Comparison of ENCODE assay signal across 8 mouse cellular contexts in genomic region chr19:4625829-4626535, GRCm38 (mm10). TPM values are rescaled to one million over a fixed set of nuclear protein-coding genes. Genes with fewer than 3 reads are reported as not detected.
DNase-seq lines count a peak whose midpoint lies in the region; ATAC-seq and TF ChIP-seq lines count a peak whose summit lies in the region.

No protein-coding gene starts in this region.

- peak overlapping the region; percentile 97 for H3K9ac ChIP-seq in embryonic facial prominence, embryonic 13.5 days
- H3K9ac ChIP-seq in limb, embryonic 12.5 days (replicated peaks) = peak overlapping the region; percentile 94

- H3K9me3 ChIP-seq in heart, embryonic 10.5 days = no peaks in the 10 kb centered on the region
- no peaks in the 10 kb centered on the region for H3K9me3 ChIP-seq in embryonic facial prominence, embryonic 13.5 days
- no peaks in the 10 kb centered on the region for H3K9me3 ChIP-seq in limb, embryonic 12.5 days

- H3K27ac ChIP-seq in heart, embryonic 10.5 days = peak overlapping the region; percentile 96
- H3K27ac ChIP-seq in embryonic facial prominence, embryonic 13.5 days = peak overlapping the region; percentile 94
- H3K27ac ChIP-seq in limb, embryonic 12.5 days = peak overlapping the region; percentile 92
- peak overlapping the region; percentile 10; the same call in 1 of the 2 replicates for H3K27ac ChIP-seq in small intestine, adult 2 months (ENCODE audit: insufficient read depth, low read depth, low read length)

- DNase-seq in heart, embryonic 10.5 days (ENCODE audit: low spot score) = no peak
- no peak for DNase-seq in heart, adult 18-20 months
- DNase-seq in 3T3-L1 (ENCODE audit: low read depth, low spot score) = peak; percentile 58
- DNase-seq in adrenal gland, postnatal 36 days = no peak
- no peak for DNase-seq in right cerebral cortex, postnatal 25 days

- peak overlapping the region; percentile 76 for H3K4me2 ChIP-seq in embryonic facial prominence, embryonic 13.5 days
- H3K4me2 ChIP-seq in limb, embryonic 12.5 days = peak overlapping the region; percentile 82

- TF ChIP-seq POLR2A in small intestine, adult 2 months (IDR thresholded peaks at IDR 0.05; ENCODE audit: low read depth, low read length) = no peak

- peak overlapping the region; percentile 89 for H3K4me3 ChIP-seq in heart, embryonic 10.5 days
- H3K4me3 ChIP-seq in embryonic facial prominence, embryonic 13.5 days = peak overlapping the region; percentile 96
- peak overlapping the region; percentile 90 for H3K4me3 ChIP-seq in limb, embryonic 12.5 days (replicated peaks)
- H3K4me3 ChIP-seq in small intestine, adult 2 months (ENCODE audit: low read depth, low read length) = peak overlapping the region; percentile 88

- TF ChIP-seq CTCF in small intestine, adult 2 months (IDR thresholded peaks at IDR 0.05; ENCODE audit: extremely low read depth, insufficient read length, insufficient replicate concordance, low read depth, low read length) = no peak

- peaks cover 27% of the 10 kb centered on the region for H3K4me1 ChIP-seq in heart, embryonic 10.5 days
- H3K4me1 ChIP-seq in embryonic facial prominence, embryonic 13.5 days = peaks cover 31% of the 10 kb centered on the region
- H3K4me1 ChIP-seq in limb, embryonic 12.5 days (replicated peaks) = peaks cover 28% of the 10 kb centered on the region
- peaks cover 7% of the 10 kb centered on the region; the same call in 1 of the 2 replicates for H3K4me1 ChIP-seq in small intestine, adult 2 months (ENCODE audit: control insufficient read depth, insufficient read depth, insufficient read length, low read length)

- no peaks in the 10 kb centered on the region for H3K27me3 ChIP-seq in heart, embryonic 10.5 days (ENCODE audit: insufficient read depth, poor library complexity, severe bottlenecking)
- no peaks in the 10 kb centered on the region for H3K27me3 ChIP-seq in embryonic facial prominence, embryonic 13.5 days
- H3K27me3 ChIP-seq in limb, embryonic 12.5 days = no peaks in the 10 kb centered on the region
- H3K27me3 ChIP-seq in small intestine, adult 2 months (ENCODE audit: control insufficient read depth, insufficient read depth, low read length) = no peaks in the 10 kb centered on the region

- 2% methylated on average over 35 of the region's 35 CpGs for WGBS in heart, embryonic 10.5 days
- WGBS in embryonic facial prominence, embryonic 13.5 days = under 1% methylated on average over 35 of the region's 35 CpGs
- 2% methylated on average over 35 of the region's 35 CpGs for WGBS in limb, embryonic 12.5 days
- WGBS in small intestine, adult 2 months = under 1% methylated on average over 35 of the region's 35 CpGs

- peak; percentile 53; the same call in 1 of the 2 replicates for ATAC-seq in embryonic facial prominence, embryonic 13.5 days (ENCODE audit: insufficient number of reproducible peaks, insufficient read depth, low FRiP score, low TSS enrichment, low read depth)
- peak; percentile 41; the same call in 1 of the 2 replicates for ATAC-seq in limb, embryonic 12.5 days (ENCODE audit: insufficient number of reproducible peaks, insufficient read depth, low FRiP score, low TSS enrichment, low read depth)

- peaks cover 33% of the 10 kb centered on the region for H3K36me3 ChIP-seq in heart, embryonic 10.5 days
- peaks cover 30% of the 10 kb centered on the region for H3K36me3 ChIP-seq in embryonic facial prominence, embryonic 13.5 days
- peaks cover 32% of the 10 kb centered on the region for H3K36me3 ChIP-seq in limb, embryonic 12.5 days
- peaks cover 6% of the 10 kb centered on the region; the same call in 1 of the 2 replicates for H3K36me3 ChIP-seq in small intestine, adult 2 months (ENCODE audit: control insufficient read depth, insufficient read depth, low read length)

RNA-seq across cellular contexts. Expression of gene Rce1, which starts 0.5 kb away (rescaled TPM):
- 53.1 and 61.9 TPM in 2 replicates for polyA plus RNA-seq in heart, embryonic 10.5 days (2016; fragmentation: Nextera tagmentation; extraction: Ambion mirVana)
- total RNA-seq in heart, adult 18-20 months (2021) = 10 to 100 TPM in 1 of 2 experiments, 1 to 10 TPM in 1; 9.1 to 10.3 TPM
- 62.5 and 66.6 TPM in 2 replicates for polyA plus RNA-seq in embryonic facial prominence, embryonic 13.5 days (2015; fragmentation: Nextera tagmentation; extraction: Ambion mirVana)
- polyA plus RNA-seq in limb, embryonic 12.5 days (2016; fragmentation: Nextera tagmentation; extraction: Ambion mirVana) = 68.1 and 68.8 TPM in 2 replicates
- 55.1 and 97.5 TPM in 2 replicates for polyA plus RNA-seq in small intestine, adult 2 months (2012; rRNA removed)
- 10 to 100 TPM; 36.2 to 38.3 TPM for total RNA-seq in adrenal gland, postnatal 36 days (2021)

RNA-seq across cellular contexts. Expression of gene Lrfn4, which starts 10.5 kb away (rescaled TPM):
- 4.4 and 7.2 TPM in 2 replicates for polyA plus RNA-seq in heart, embryonic 10.5 days (2016; fragmentation: Nextera tagmentation; extraction: Ambion mirVana)
- total RNA-seq in heart, adult 18-20 months (2021) = 1 to 10 TPM; 5.4 to 8.5 TPM
- 8.7 and 9.9 TPM in 2 replicates for polyA plus RNA-seq in embryonic facial prominence, embryonic 13.5 days (2015; fragmentation: Nextera tagmentation; extraction: Ambion mirVana)
- 12.1 and 15.4 TPM in 2 replicates for polyA plus RNA-seq in limb, embryonic 12.5 days (2016; fragmentation: Nextera tagmentation; extraction: Ambion mirVana)
- polyA plus RNA-seq in small intestine, adult 2 months (2012; rRNA removed) = 9.8 and 12.0 TPM in 2 replicates
- total RNA-seq in adrenal gland, postnatal 36 days (2021) = 1 to 10 TPM; 5.5 to 6.9 TPM

Comparison
In these comparisons a context has a peak if more than half of its experiments do, and no peak if none do; other contexts are left out.
1. H3K27ac ChIP-seq: peak in every context shown above with its lines; median percentile 96 in heart, embryonic 10.5 days; 94 in embryonic facial prominence, embryonic 13.5 days; 92 in limb, embryonic 12.5 days; 10 in small intestine, adult 2 months.